Mouse (Mus musculus) neural tube, embryonic 12.5 days (tissue): ENCODE data around the gene Slamf6. TPM values are rescaled to one million over a fixed set of nuclear protein-coding genes. Genes with fewer than 3 reads are reported as not detected.
"Not testable (repeated sequence)": the region's sequence is repeated elsewhere in the genome, so short reads cannot be mapped to it uniquely, and the experiment has no call there.

ENCODE experiments used
- ATAC-seq: fragments of 200-750 bp; cut with Nextera tagmentation; 2 replicates; pipeline ENCODE4 v1.8.0; 2017; ENCODE audit warnings: low read depth, mild to moderate bottlenecking, moderate TSS enrichment, moderate library complexity; ENCODE audit not compliant: low FRiP score
- H3K27ac ChIP-seq: fragments of 300-500 bp; sonication (generic); 2 replicates; pipeline ENCODE4 v1.5.1; 2016
- H3K27me3 ChIP-seq: fragments of 300-500 bp; sonication (generic); replicated peaks from 2 replicates; pipeline ENCODE4 v1.6.1; 2016; ENCODE audit warnings: mild to moderate bottlenecking
- H3K36me3 ChIP-seq: fragments of 300-500 bp; sonication (generic); 2 replicates; pipeline ENCODE4 v1.6.1; 2016; ENCODE audit warnings: mild to moderate bottlenecking
- H3K4me1 ChIP-seq: fragments of 300-500 bp; sonication (generic); 2 replicates; pipeline ENCODE4 v1.6.1; 2016
- H3K4me2 ChIP-seq: fragments of 300-500 bp; sonication (generic); replicated peaks from 2 replicates; pipeline ENCODE4 v1.6.1; 2016; ENCODE audit warnings: mild to moderate bottlenecking
- H3K4me3 ChIP-seq: fragments of 300-500 bp; sonication (generic); 2 replicates; pipeline ENCODE4 v1.5.1; 2016
- H3K9ac ChIP-seq: fragments of 300-500 bp; sonication (generic); 2 replicates; pipeline ENCODE4 v1.6.1; 2016; ENCODE audit warnings: mild to moderate bottlenecking
- H3K9me3 ChIP-seq: fragments of 300-500 bp; sonication (generic); 2 replicates; pipeline ENCODE4 v1.6.1; 2016; ENCODE audit warnings: mild to moderate bottlenecking
- WGBS: fragments of 180-500 bp; shearing (Covaris S2); methylation state at CpG from one replicate; pipeline ENCODE4 v1.1.7; 2016; 5-methylcytosine and 5-hydroxymethylcytosine counted together
- polyA plus RNA-seq: library from polyadenylated mRNA; unstranded; fragments of >200 nt; fragmentation: Nextera tagmentation; extraction: Ambion mirVana; gene quantifications from 2 replicates; pipeline ENCODE4 v1.2.1, GENCODE M21; 2016

Slamf6 gene
- polyA plus RNA-seq, 1 experiment from 2014 or later: not detected

DNA sequence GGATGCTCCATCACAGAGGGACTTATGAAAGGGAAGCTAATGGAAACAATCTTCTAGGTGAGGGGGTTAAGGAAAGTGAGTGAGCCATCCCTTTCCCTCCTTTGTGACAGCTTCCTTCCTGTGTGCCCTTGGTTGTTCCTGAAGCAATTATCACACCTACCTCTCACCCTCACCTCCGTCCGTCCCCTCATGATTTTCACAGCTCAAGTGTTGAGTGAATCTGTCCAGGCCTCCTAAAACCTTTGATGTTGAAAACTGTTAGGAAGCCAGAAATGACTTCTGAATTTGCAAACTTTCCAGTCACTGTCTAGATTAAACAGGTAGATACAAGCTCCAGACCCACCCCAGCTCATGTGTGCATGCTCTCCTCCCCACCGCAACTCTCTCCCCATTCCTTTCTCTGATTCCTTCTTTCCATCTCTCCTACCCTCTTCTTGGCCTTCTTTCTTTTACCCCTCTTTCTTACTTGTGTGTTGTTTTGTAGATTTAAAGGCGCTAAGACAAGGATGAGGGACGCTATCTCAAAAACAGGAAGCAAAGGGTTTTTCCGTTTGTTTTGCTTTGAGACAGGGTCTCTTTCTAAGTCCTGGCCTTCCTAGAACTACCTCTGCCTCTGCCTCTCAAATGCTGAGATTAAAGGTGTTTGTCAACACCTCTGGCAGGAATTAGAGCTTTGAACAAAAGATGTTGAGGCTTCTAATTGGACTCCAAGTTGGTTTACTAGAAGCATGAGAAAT, 48.9 kb downstream of the Slamf6 start:
- ATAC-seq: no peak
- Histone ChIP-seq H3K9ac (no peak overlapping the region), H3K36me3 (no peaks in the 10 kb centered on the region), H3K9me3 (no peaks in the 10 kb centered on the region), H3K27me3 (no peaks in the 10 kb centered on the region), H3K4me3 (no peak overlapping the region), H3K4me2 (no peak overlapping the region), H3K27ac (no peak overlapping the region), H3K4me1 (no peaks in the 10 kb centered on the region)
- 89% methylated on average over 6 of the region's 6 CpGs for WGBS

DNA sequence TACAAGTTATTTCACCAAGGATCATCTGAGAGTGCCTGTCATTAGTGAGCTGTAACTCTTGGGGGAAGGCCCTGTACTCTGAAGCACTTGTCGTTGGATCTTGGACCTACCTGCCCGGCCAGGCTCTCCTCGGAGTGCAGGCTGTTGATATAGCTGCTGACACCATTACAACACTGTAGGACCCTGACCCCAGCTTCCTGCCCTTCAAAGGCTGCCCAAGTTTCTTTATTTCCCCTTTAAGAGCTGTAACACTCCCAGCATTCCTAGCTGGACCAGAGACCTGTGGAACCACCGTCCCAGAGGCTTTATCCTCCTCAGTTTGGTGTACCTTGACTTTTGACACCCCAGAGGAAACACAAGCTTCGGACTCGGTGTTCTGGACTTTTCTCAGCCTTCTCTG, 51.9 kb downstream of the Slamf6 start:
- Histone ChIP-seq H3K27me3 (no peaks in the 10 kb centered on the region), H3K9ac (no peak overlapping the region), H3K9me3 (no peaks in the 10 kb centered on the region), H3K4me2 (no peak overlapping the region), H3K36me3 (no peaks in the 10 kb centered on the region), H3K4me1 (no peaks in the 10 kb centered on the region), H3K4me3 (no peak overlapping the region), H3K27ac (no peak overlapping the region)
- ATAC-seq: no peak
- 81% methylated on average over 6 of the region's 6 CpGs for whole genome bisulfite sequencing

DNA sequence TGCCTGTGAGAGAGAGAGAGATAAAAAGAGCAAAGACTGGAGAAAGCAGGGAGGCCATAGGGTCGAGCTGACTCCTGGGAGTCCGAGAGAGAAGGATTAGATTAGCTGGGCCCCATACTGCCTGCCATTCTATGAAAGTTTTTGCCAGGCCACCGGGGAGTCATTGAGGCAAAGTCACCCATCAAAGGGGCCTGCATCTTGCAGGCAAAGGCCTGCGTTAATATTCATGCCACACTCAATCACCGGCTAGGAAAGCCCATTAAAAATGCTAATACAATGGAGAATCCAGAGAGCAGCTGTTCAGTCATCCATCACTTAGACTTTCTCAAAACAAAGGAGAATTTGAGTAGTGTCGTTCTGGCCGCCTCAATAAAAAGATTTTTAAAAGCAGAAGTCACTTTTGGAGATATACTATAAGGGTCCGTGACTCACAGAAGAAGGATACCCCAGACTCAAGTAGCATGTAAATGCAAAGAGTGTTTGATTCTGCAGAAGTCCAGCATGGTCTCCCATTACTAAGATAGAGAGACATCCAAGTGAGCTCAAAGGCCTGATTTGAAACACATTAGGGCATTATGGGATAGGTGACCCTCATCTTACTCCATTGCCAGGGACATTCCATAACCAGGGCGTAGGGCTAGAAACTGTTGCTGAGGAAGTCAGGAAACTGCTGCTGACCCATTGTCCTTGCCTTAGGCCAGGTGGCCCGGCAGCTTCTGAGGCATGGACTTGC, 53.7 kb downstream of the Slamf6 start:
- peak; percentile 85 for ATAC-seq
- 21% methylated on average over 10 of the region's 10 CpGs for WGBS
- H3K4me3 ChIP-seq: no peak overlapping the region

DNA sequence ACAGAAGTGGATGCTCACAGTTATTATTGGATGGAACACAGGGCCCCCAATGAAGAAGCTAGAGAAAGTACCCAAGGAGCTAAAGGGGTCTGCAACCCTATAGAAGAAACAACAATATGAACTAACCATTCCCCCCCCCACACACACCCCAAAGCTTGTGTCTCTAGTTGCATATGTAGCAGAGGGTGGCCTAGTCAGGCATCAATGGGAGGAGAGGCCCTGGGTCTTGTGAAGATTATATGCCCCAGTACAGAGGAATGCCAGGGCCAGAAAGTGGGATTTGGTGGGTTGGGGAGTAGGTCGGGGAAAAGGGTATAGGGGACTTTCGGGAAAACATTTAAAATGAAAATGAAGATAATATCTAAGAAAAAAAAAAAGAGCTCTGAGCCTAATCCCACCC, 57.0 kb downstream of the Slamf6 start:
- not testable (repeated sequence) for ATAC-seq, H3K27me3 ChIP-seq

More for the DNA sequence above, 53.7 kb downstream of the Slamf6 start:
- H3K4me2 ChIP-seq: no peak overlapping the region
- no peaks in the 10 kb centered on the region for H3K4me1 ChIP-seq
- no peaks in the 10 kb centered on the region for H3K36me3 ChIP-seq
- peak overlapping the region; percentile 17; the same call in 1 of the 2 replicates for H3K27ac ChIP-seq
- H3K9ac ChIP-seq: no peak overlapping the region
- no peaks in the 10 kb centered on the region for H3K9me3 ChIP-seq
- no peaks in the 10 kb centered on the region for H3K27me3 ChIP-seq

DNA sequence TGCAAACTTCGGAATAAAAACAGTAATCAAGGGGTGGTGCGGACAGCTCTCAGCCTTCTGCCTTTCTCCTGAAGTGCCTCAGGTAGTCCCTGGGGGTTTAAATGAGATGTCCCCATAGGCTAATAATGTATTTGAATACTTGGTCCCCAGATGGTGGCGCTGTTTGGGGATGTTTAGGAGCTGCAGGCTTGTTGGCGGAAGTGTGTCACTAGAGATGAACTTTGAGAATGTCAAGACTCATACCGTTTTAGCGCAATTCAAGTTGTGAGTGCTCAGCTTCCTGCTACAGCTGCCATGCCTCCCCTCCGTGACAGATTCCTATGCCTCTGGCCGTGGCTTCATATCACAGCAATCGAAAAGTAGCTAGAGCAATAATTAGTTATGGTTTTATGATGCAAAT, 58.1 kb downstream of the Slamf6 start:
- Histone ChIP-seq H3K4me3 (no peak overlapping the region), H3K27ac (no peak overlapping the region), H3K4me2 (no peak overlapping the region), H3K27me3 (no peaks in the 10 kb centered on the region), H3K9me3 (no peaks in the 10 kb centered on the region), H3K36me3 (no peaks in the 10 kb centered on the region), H3K9ac (no peak overlapping the region), H3K4me1 (no peaks in the 10 kb centered on the region)
- WGBS: 89% methylated on average over 9 of the region's 9 CpGs
- ATAC-seq: no peak

More for the DNA sequence above, 57.0 kb downstream of the Slamf6 start:
- not testable (repeated sequence) for H3K36me3 ChIP-seq, H3K9ac ChIP-seq, H3K4me1 ChIP-seq, H3K9me3 ChIP-seq, H3K4me2 ChIP-seq, H3K27ac ChIP-seq, H3K4me3 ChIP-seq
- 99% methylated on average over 2 of the region's 2 CpGs for WGBS

DNA sequence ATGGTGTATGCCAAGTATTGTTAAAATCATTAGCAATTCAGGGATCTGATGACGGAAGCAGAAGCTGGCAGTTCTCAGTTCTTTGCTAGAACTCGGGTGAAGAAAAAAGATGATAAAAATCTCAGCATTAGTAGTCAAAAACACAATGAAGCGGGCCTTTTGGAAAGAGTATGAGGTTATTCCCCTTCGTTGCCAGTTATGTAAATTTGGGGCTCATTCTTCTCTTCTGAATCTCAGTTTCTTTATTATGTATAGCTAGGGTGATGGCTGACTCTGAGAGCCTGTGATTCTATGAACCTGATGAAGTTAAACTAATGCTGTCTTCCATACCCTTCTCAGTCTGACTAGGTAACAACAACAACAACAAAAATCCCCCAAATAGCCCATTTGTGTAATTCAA, 58.5 kb downstream of the Slamf6 start:
- H3K27ac ChIP-seq: no peak overlapping the region
- no peak overlapping the region for H3K4me3 ChIP-seq
- H3K9ac ChIP-seq: no peak overlapping the region
- no peaks in the 10 kb centered on the region for H3K9me3 ChIP-seq
- H3K36me3 ChIP-seq: no peaks in the 10 kb centered on the region
- no peaks in the 10 kb centered on the region for H3K4me1 ChIP-seq
- H3K27me3 ChIP-seq: no peaks in the 10 kb centered on the region
- ATAC-seq: no peak
- no peak overlapping the region for H3K4me2 ChIP-seq
- WGBS: 90% methylated on average over 4 of the region's 4 CpGs

DNA sequence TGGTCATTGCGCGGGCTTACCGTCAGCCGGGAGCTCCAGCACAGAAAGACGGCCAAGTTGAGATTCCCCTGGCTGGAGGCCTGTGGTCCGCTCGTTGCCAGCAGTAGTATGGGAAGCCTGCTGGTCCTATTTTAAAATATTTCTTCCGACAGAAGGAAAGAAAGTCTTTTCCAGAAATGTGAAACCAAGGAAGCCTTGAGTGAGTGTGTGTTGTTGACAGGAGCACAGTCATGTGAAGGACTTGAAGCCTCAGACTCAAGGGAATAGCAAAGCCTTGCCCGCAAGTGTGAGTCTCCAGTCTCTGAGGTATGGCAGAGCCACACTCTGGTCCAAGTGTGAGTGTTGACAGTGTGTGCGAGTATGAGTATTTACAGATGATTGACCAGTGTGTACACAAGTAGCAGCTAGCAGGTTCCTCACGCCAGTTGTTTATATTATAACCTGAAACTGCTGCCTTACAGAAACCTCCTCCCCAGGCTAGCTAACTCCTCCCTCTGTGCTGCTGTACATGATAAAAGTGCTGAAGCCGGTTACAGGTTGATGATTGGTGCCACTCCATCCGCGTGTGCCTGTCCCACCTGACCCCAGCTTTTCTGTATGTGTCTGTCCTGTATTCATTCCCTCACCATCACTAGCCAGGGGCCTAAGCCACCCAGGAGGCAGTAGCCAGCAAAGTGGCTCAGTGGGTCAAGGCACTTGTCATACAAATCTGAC, 59.7 kb downstream of the Slamf6 start:
- no peak overlapping the region for H3K4me2 ChIP-seq
- no peak overlapping the region for H3K9ac ChIP-seq
- ATAC-seq: no peak
- 94% methylated on average over 14 of the region's 14 CpGs for WGBS
- no peaks in the 10 kb centered on the region for H3K4me1 ChIP-seq
- no peaks in the 10 kb centered on the region for H3K36me3 ChIP-seq
- no peak overlapping the region for H3K27ac ChIP-seq
- H3K9me3 ChIP-seq: no peaks in the 10 kb centered on the region
- no peaks in the 10 kb centered on the region for H3K27me3 ChIP-seq
- H3K4me3 ChIP-seq: no peak overlapping the region

DNA sequence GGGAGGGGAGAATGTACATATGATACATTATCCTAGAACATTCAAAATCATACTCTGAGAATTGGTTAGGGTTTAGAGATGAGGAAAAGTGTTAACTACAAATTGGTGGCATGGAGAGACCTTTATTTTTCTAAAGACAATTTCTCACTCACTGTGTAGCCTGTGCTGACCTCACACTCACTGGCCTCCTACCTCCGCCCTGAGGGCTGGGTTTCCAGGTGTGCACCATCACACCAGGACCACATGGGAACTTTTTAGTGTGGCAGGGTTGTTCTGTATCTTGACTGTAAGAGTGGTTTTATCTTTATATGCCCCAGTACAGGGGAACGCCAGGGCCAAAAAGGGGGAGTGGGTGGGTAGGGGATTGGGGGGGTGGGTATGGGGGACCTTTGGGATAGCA, 60.6 kb downstream of the Slamf6 start:
- no peaks in the 10 kb centered on the region for H3K4me1 ChIP-seq
- no peak for ATAC-seq
- no peaks in the 10 kb centered on the region for H3K27me3 ChIP-seq
- 94% methylated on average over 2 of the region's 2 CpGs for WGBS
- H3K4me3 ChIP-seq: no peak overlapping the region
- no peak overlapping the region for H3K9ac ChIP-seq
- no peak overlapping the region for H3K4me2 ChIP-seq
- H3K36me3 ChIP-seq: no peaks in the 10 kb centered on the region
- H3K9me3 ChIP-seq: no peaks in the 10 kb centered on the region
- H3K27ac ChIP-seq: no peak overlapping the region

DNA sequence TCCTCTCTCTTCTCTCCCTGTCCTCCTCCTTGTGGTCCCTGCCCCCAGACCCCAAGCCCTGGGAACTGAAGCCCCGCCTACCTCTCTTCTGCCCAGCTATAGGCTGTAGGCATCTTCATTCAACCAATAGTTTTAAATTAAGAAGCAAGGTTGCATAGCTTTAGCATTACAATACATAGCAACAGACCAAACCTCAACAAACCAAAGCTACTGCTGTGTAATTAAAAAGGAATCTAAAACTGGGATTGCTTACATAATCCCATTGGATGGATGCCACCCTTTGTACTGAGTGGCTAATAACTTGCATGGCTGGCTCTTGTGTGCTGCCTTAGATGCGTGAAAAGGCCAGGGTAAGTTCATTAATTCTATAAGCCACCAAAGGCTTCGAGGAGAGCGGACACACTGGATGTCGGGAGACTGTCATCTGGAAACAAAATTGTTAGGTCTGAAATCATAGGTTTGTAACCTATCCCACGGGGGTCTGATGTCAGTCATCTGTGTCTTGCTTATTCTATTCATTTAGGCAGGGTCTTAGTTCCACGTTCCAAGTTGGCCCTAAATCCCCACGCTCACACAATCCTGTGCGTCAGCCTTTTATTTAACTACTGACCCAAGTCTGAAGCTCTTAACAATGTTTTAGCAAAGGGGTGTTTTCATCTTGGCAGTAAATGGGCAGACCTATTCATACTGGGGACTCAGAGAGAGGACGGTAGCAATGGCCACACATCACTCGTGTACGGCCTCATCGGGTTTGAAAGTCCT, 62.8 kb downstream of the Slamf6 start:
- no peaks in the 10 kb centered on the region for H3K4me1 ChIP-seq
- H3K9me3 ChIP-seq: no peaks in the 10 kb centered on the region
- H3K9ac ChIP-seq: no peak overlapping the region
- no peaks in the 10 kb centered on the region for H3K36me3 ChIP-seq
- no peaks in the 10 kb centered on the region for H3K27me3 ChIP-seq
- 86% methylated on average over 13 of the region's 13 CpGs for WGBS
- no peak overlapping the region for H3K4me2 ChIP-seq
- no peak for ATAC-seq
- H3K4me3 ChIP-seq: no peak overlapping the region
- no peak overlapping the region for H3K27ac ChIP-seq

DNA sequence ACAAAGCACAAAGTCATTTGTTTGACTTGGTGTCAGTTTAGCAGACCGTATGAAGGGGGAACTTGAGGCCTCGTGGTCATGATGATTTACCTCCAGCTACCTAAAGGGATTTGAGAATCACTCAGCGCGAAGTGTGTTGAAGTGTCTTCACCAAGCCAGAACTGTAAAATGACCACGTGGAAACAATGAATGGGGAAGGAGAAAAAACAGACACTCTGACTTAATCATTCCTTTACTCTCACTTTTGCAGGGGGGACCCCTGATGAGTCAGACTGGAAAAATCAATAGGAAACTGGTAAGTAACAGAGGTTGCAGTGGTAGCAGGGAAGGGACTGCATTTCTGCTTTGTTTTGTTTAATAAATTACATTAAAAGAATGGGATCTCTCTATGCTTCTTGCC, 64.9 kb downstream of the Slamf6 start:
- no peak overlapping the region for H3K9ac ChIP-seq
- 70% methylated on average over 5 of the region's 5 CpGs for WGBS
- H3K36me3 ChIP-seq: no peaks in the 10 kb centered on the region
- no peaks in the 10 kb centered on the region for H3K9me3 ChIP-seq
- no peak overlapping the region for H3K4me2 ChIP-seq
- no peak for ATAC-seq
- no peak overlapping the region for H3K4me3 ChIP-seq
- no peaks in the 10 kb centered on the region for H3K27me3 ChIP-seq
- H3K27ac ChIP-seq: no peak overlapping the region
- no peaks in the 10 kb centered on the region for H3K4me1 ChIP-seq

DNA sequence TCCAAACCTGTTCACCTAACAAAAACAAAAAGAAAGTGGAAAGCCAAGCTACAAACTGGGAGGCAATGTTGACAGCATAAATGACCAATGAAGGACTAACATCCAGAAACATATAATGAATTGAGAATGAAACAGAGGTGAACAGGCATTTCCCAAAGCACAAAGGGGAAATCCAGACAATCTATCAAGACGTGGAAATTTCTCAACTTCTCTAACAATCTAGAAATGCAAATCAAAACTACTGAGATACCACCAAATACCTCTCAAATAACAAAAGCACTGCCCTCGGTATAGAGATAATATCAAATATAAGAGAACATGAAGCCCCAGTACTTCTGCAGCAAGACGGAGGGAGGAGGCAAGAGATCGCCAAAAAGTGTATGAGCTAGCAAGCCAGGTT, 65.4 kb downstream of the Slamf6 start:
- Histone ChIP-seq H3K27me3 (no peaks in the 10 kb centered on the region), H3K4me1 (no peaks in the 10 kb centered on the region), H3K4me3 (no peak overlapping the region), H3K9ac (no peak overlapping the region), H3K9me3 (no peaks in the 10 kb centered on the region), H3K27ac (no peak overlapping the region), H3K36me3 (no peaks in the 10 kb centered on the region), H3K4me2 (no peak overlapping the region)
- WGBS: 83% methylated on average over 4 of the region's 4 CpGs
- no peak for ATAC-seq
